Mouse (Mus musculus): ENCODE measurements around the gene Lmo7. TPM values are rescaled to one million over a fixed set of nuclear protein-coding genes. Genes with fewer than 3 reads are reported as not detected.

Lmo7 gene
- polyA plus RNA-seq, 1 experiment from 2014 or later = 4.4 TPM

Other genes with a start within 250 kb of the Lmo7 start
- 5.6 and 6.1 TPM in 2 replicates for gene Tbc1d4, start 120.8 kb upstream of the Lmo7 start, polyA plus RNA-seq (2014; fragmentation: Nextera tagmentation; extraction: Ambion mirVana)
- 81.2 and 85.4 TPM in 2 replicates for gene Commd6, start 89.3 kb upstream of the Lmo7 start, polyA plus RNA-seq (2014; fragmentation: Nextera tagmentation; extraction: Ambion mirVana)
- 260 and 265 TPM in 2 replicates for gene Uchl3, start 76.0 kb upstream of the Lmo7 start, polyA plus RNA-seq (2014; fragmentation: Nextera tagmentation; extraction: Ambion mirVana)
- gene Gm9922, start 143 bp upstream of the Lmo7 start, polyA plus RNA-seq (2014; fragmentation: Nextera tagmentation; extraction: Ambion mirVana) = 0.59 TPM in 1 of 2 replicates, not detected in the other

Data from forebrain, embryonic 14.5 days (tissue).